Mouse (Mus musculus) right cerebral cortex, postnatal 25 days (tissue): ENCODE results near the gene Nufip1.
A peak's percentile ranks its signal among the peaks of the same experiment; 100 is the strongest.

Experiments used
- DNase-seq: peaks from one replicate; pipeline ENCODE4 v3.0.0; 2022

Gene Nufip1

GRCm38 (mm10) chr14:76110396-76111221 lies at the start of gene Nufip1, which contains the start of gene Gpalpp1:
Gene Nufip1 (plus strand): TSS chr14:76110891.
Gene Gpalpp1 (minus strand): TSS chr14:76110760.
- peak; percentile 91 for DNase-seq

- no peak for DNase-seq
Measured at GRCm38 (mm10) chr14:76067237-76067636, 43.5 kb upstream of the Nufip1 start.

GRCm38 (mm10) chr14:76068296-76068695 lies 42.4 kb upstream of the Nufip1 start:
- DNase-seq: no peak

GRCm38 (mm10) chr14:76069296-76069695 lies 41.4 kb upstream of the Nufip1 start:
- DNase-seq: no peak

- no peak for DNase-seq
Measured at GRCm38 (mm10) chr14:76072626-76073025, 38.1 kb upstream of the Nufip1 start.

GRCm38 (mm10) chr14:76074206-76074605 lies 36.5 kb upstream of the Nufip1 start:
- DNase-seq: no peak

GRCm38 (mm10) chr14:76075721-76076120 lies 35.0 kb upstream of the Nufip1 start:
- DNase-seq: no peak

- no peak for DNase-seq
Measured at GRCm38 (mm10) chr14:76076602-76077001, 34.1 kb upstream of the Nufip1 start.

GRCm38 (mm10) chr14:76077088-76077491 lies 33.6 kb upstream of the Nufip1 start:
- peak; percentile 57 for DNase-seq

- DNase-seq: no peak
Measured at GRCm38 (mm10) chr14:76081451-76081850, 29.2 kb upstream of the Nufip1 start.

- DNase-seq: no peak
Measured at GRCm38 (mm10) chr14:76082086-76082636, 28.5 kb upstream of the Nufip1 start.

- no peak for DNase-seq
Measured at GRCm38 (mm10) chr14:76084188-76084587, 26.5 kb upstream of the Nufip1 start.

GRCm38 (mm10) chr14:76097244-76097643 lies 13.4 kb upstream of the Nufip1 start:
- DNase-seq: no peak

- no peak for DNase-seq
Measured at GRCm38 (mm10) chr14:76097815-76098214, 12.9 kb upstream of the Nufip1 start.

- DNase-seq: no peak
Measured at GRCm38 (mm10) chr14:76099543-76099942, 11.1 kb upstream of the Nufip1 start.

GRCm38 (mm10) chr14:76115744-76116143 lies 5.1 kb downstream of the Nufip1 start:
- no peak for DNase-seq

- no peak for DNase-seq
Measured at GRCm38 (mm10) chr14:76118963-76119362, 8.3 kb downstream of the Nufip1 start.

- DNase-seq: peak; percentile 54
Measured at GRCm38 (mm10) chr14:76120472-76120871, 9.8 kb downstream of the Nufip1 start.

- peak; percentile 19 for DNase-seq
Measured at GRCm38 (mm10) chr14:76121901-76122662, 11.4 kb downstream of the Nufip1 start.

- DNase-seq: no peak
Measured at GRCm38 (mm10) chr14:76122663-76123058, 12.0 kb downstream of the Nufip1 start.

GRCm38 (mm10) chr14:76127311-76127710 lies 16.6 kb downstream of the Nufip1 start:
- no peak for DNase-seq

GRCm38 (mm10) chr14:76128174-76128573 lies 17.5 kb downstream of the Nufip1 start:
- no peak for DNase-seq

- DNase-seq: no peak
Measured at GRCm38 (mm10) chr14:76134975-76135374, 24.3 kb downstream of the Nufip1 start.

- DNase-seq: no peak
Measured at GRCm38 (mm10) chr14:76145248-76145647, 34.6 kb downstream of the Nufip1 start.
